Mouse (Mus musculus) brain, embryonic 14.5 days (tissue): ENCODE data around the gene Flywch1.

Experiments
- CTCF ChIP-seq: fragments of 200-500 bp; IDR thresholded peaks from 2 replicates; pipeline ENCODE4 v1.5.1; 2012; ENCODE audit warnings: inconsistent platforms, mild to moderate bottlenecking, moderate library complexity, borderline replicate concordance; ENCODE audit not compliant: insufficient read depth, insufficient read length; ENCODE audit errors: extremely low read depth
- POLR2A ChIP-seq: fragments of 200-500 bp; IDR thresholded peaks from 2 replicates; pipeline ENCODE4 v1.6.1; 2012; ENCODE audit warnings: mild to moderate bottlenecking, inconsistent platforms, borderline replicate concordance; ENCODE audit not compliant: poor library complexity, insufficient read depth, insufficient read length, severe bottlenecking; ENCODE audit errors: extremely low read depth

DNA sequence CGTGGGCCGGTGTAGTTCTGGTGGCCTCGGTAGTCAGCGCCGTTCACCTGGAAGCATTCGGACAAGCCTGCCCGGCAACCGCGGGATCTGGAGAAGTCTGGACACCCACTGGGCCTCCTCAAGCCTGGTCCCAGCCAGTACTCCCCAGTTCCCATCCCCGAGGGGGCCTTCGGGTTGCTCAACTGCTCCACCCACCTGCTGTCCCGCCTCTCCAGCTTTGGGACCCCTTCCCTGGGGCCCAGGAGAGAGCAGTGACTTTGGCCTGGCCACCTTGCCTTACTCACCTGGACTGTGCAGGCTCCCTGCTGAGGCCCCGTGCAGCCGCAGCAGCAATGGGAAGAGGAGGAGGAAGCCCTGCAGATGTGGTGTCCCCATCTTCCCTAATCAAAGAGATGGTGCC lies 26.8 kb downstream of the Flywch1 start:
- TF ChIP-seq CTCF (no peak), POLR2A (no peak)
